Mouse (Mus musculus) bone marrow, adult 2 months (tissue): ENCODE results near the gene Tnpo1. TPM values are rescaled to one million over a fixed set of nuclear protein-coding genes. Genes with fewer than 3 reads are reported as not detected.

Experiments
- H3K27ac ChIP-seq: fragments of 200-500 bp; 2 replicates; pipeline ENCODE4 v1.5.1; 2012; ENCODE audit warnings: low read depth, mild to moderate bottlenecking, control low read depth, inconsistent platforms, low read length; ENCODE audit not compliant: control insufficient read depth, poor library complexity, insufficient read depth
- H3K4me1 ChIP-seq: fragments of 200-500 bp; 2 replicates; pipeline ENCODE4 v1.6.1; 2011; ENCODE audit warnings: low read length; ENCODE audit not compliant: control insufficient read depth, insufficient read depth
- H3K4me3 ChIP-seq: fragments of 200-500 bp; replicated peaks from 2 replicates; pipeline ENCODE3; 2011; ENCODE audit warnings: mild to moderate bottlenecking, low read depth, low read length, control low read depth; ENCODE audit not compliant: control insufficient read depth
- CTCF ChIP-seq: fragments of 200-500 bp; IDR thresholded peaks from 2 replicates; pipeline ENCODE4 v1.5.1; 2011; ENCODE audit warnings: low read length, control low read depth; ENCODE audit not compliant: control insufficient read depth, insufficient read depth
- POLR2A ChIP-seq: fragments of 200-500 bp; IDR thresholded peaks from 2 replicates; pipeline ENCODE4 v1.6.1; 2011; ENCODE audit warnings: low read depth, mild to moderate bottlenecking, control low read depth, low read length, borderline replicate concordance; ENCODE audit not compliant: control insufficient read depth
- WGBS: fragments of 180-500 bp; shearing (Covaris S2); methylation state at CpG from one replicate; pipeline ENCODE4 v1.1.7; 2018; 5-methylcytosine and 5-hydroxymethylcytosine counted together
- polyA plus RNA-seq: library from polyadenylated mRNA; stranded (reverse); fragments of >200 nt; gene quantifications from 2 replicates; pipeline ENCODE4 v1.2.4, GENCODE M21; 2011; ENCODE audit warnings: low replicate concordance; ENCODE audit not compliant: missing spikeins, insufficient read depth, insufficient read length

Gene Tnpo1
- polyA plus RNA-seq, 1 experiment = 24.9 TPM

- Histone ChIP-seq H3K4me3 (no peak overlapping the region), H3K4me1 (peaks cover 3% of the 10 kb centered on the region), H3K27ac (peak overlapping the region; percentile 58)
- TF ChIP-seq POLR2A (no peak), CTCF (no peak)
- 54% methylated on average over 6 of the region's 6 CpGs for WGBS
These were observed 29.5 kb upstream of the Tnpo1 start for GRCm38 (mm10) chr13:98955676-98956075.

GRCm38 (mm10) chr13:98955226-98955625 lies 29.0 kb upstream of the Tnpo1 start:
- TF ChIP-seq POLR2A (no peak), CTCF (no peak)
- no peak overlapping the region for H3K4me3 ChIP-seq
- 17% methylated on average over 5 of the region's 5 CpGs for WGBS
- peak overlapping the region; percentile 7; the same call in 1 of the 2 replicates for H3K27ac ChIP-seq
- peaks cover 3% of the 10 kb centered on the region for H3K4me1 ChIP-seq

GRCm38 (mm10) chr13:98953830-98954229 lies 27.6 kb upstream of the Tnpo1 start:
- TF ChIP-seq POLR2A = no peak
- TF ChIP-seq CTCF = no peak
- peaks cover 5% of the 10 kb centered on the region for H3K4me1 ChIP-seq
- no peak overlapping the region for H3K4me3 ChIP-seq
- WGBS = 83% methylated on average over 5 of the region's 5 CpGs
- H3K27ac ChIP-seq = no peak overlapping the region

- TF ChIP-seq CTCF (no peak), POLR2A (no peak)
- 81% methylated on average over 7 of the region's 7 CpGs for WGBS
- H3K4me3 ChIP-seq = no peak overlapping the region
- peaks cover 5% of the 10 kb centered on the region for H3K4me1 ChIP-seq
- no peak overlapping the region for H3K27ac ChIP-seq
These were observed 25.8 kb upstream of the Tnpo1 start for GRCm38 (mm10) chr13:98951951-98952350.

- H3K4me1 ChIP-seq = peaks cover 4% of the 10 kb centered on the region; the same call in 1 of the 2 replicates
- no peak overlapping the region for H3K27ac ChIP-seq
- no peak overlapping the region for H3K4me3 ChIP-seq
- 86% methylated on average over 4 of the region's 4 CpGs for WGBS
- TF ChIP-seq CTCF (no peak), POLR2A (no peak)
These were observed 22.0 kb upstream of the Tnpo1 start for GRCm38 (mm10) chr13:98948146-98948545.

GRCm38 (mm10) chr13:98946434-98946833 lies 20.2 kb upstream of the Tnpo1 start:
- WGBS = 54% methylated on average over 7 of the region's 7 CpGs
- Histone ChIP-seq H3K27ac (peak overlapping the region; percentile 38; the same call in 1 of the 2 replicates), H3K4me3 (no peak overlapping the region), H3K4me1 (peaks cover 4% of the 10 kb centered on the region; the same call in 1 of the 2 replicates)
- TF ChIP-seq POLR2A (no peak), CTCF (no peak)

GRCm38 (mm10) chr13:98945908-98946307 lies 19.7 kb upstream of the Tnpo1 start:
- Histone ChIP-seq H3K4me3 (no peak overlapping the region), H3K4me1 (peaks cover 4% of the 10 kb centered on the region; the same call in 1 of the 2 replicates), H3K27ac (no peak overlapping the region)
- 82% methylated on average over 3 of the region's 3 CpGs for WGBS
- TF ChIP-seq CTCF (no peak), POLR2A (no peak)

GRCm38 (mm10) chr13:98945381-98945780 lies 19.2 kb upstream of the Tnpo1 start:
- TF ChIP-seq POLR2A (no peak), CTCF (no peak)
- no peak overlapping the region for H3K4me3 ChIP-seq
- no peak overlapping the region; the same call in 1 of the 2 replicates for H3K27ac ChIP-seq
- 82% methylated on average over 4 of the region's 4 CpGs for WGBS
- peaks cover 4% of the 10 kb centered on the region; the same call in 1 of the 2 replicates for H3K4me1 ChIP-seq

- peak overlapping the region; percentile 44; the same call in 1 of the 2 replicates for H3K27ac ChIP-seq
- TF ChIP-seq POLR2A (no peak), CTCF (no peak)
- 2% methylated on average over 7 of the region's 7 CpGs for WGBS
- peaks cover 3% of the 10 kb centered on the region; the same call in 1 of the 2 replicates for H3K4me1 ChIP-seq
- peak overlapping the region; percentile 66 for H3K4me3 ChIP-seq
These were observed 18.5 kb upstream of the Tnpo1 start for GRCm38 (mm10) chr13:98944620-98945081.
